Mouse (Mus musculus): Measurements from ENCODE around the gene Aplnr.

- no peak for TF ChIP-seq POLR2A (IDR thresholded peaks at IDR 0.05; ENCODE audit: insufficient read depth, low read length)
- TF ChIP-seq CTCF (IDR thresholded peaks at IDR 0.05; ENCODE audit: low read depth, low read length), result no peak
- TF ChIP-seq EP300 (IDR thresholded peaks at IDR 0.05; ENCODE audit: insufficient read depth, low read depth, low read length), result no peak
These were observed 951 bp downstream of the Aplnr start for GRCm38 (mm10) chr2:85136831-85137520.
